In genomic region chr19:4194776-4195650, GRCm38 (mm10) we compare ENCODE assay signal across 16 mouse cellular contexts. TPM values are rescaled to one million over a fixed set of nuclear protein-coding genes. Genes with fewer than 3 reads are reported as not detected.
DNase-seq lines count a peak whose midpoint lies in the region; ATAC-seq and TF ChIP-seq lines count a peak whose summit lies in the region.
"Had no signal": no experiment of that assay in that cellular context is flagged by ENCODE, and none has a peak within 500 bp of the region (broad histone marks: within the 10 kb centered on the region; RNA-seq: fewer than 3 reads in every experiment).

No protein-coding gene starts in this region.

- no peak for ATAC-seq in forebrain, embryonic 15.5 days (replicated peaks)
- ATAC-seq in forebrain, embryonic 16.5 days = no peak

- H3K27me3 ChIP-seq in forebrain, embryonic 15.5 days = no peaks in the 10 kb centered on the region
- H3K27me3 ChIP-seq in forebrain, embryonic 16.5 days (replicated peaks; ENCODE audit: control insufficient read depth, insufficient read depth, low read length) = no peaks in the 10 kb centered on the region
- no peaks in the 10 kb centered on the region for H3K27me3 ChIP-seq in MEL (ENCODE audit: control insufficient read depth in 1 of 2, insufficient read depth in 2 of 2, low read length in 2 of 2)
- H3K27me3 ChIP-seq in cerebellum, adult 2 months (ENCODE audit: control insufficient read depth, insufficient read depth, low read length) = no peaks in the 10 kb centered on the region
- H3K27me3 ChIP-seq: embryonic facial prominence, embryonic 12.5 days; limb, embryonic 12.5 days had no signal

- peak overlapping the region; percentile 49 for H3K27ac ChIP-seq in forebrain, embryonic 15.5 days (replicated peaks)
- no peak overlapping the region for H3K27ac ChIP-seq in forebrain, embryonic 16.5 days (ENCODE audit: low read length)
- peak overlapping the region; percentile 51 for H3K27ac ChIP-seq in layer of hippocampus, adult 2 months
- no peak overlapping the region for H3K27ac ChIP-seq in MEL (ENCODE audit: control insufficient read depth, low read depth, low read length)
- H3K27ac ChIP-seq in cerebellum, adult 2 months (ENCODE audit: insufficient read depth, low read length) = peak overlapping the region; percentile 77
- H3K27ac ChIP-seq: heart, adult 2 months; hindbrain, embryonic 10.5 days; limb, embryonic 12.5 days; macrophage had no signal

- peaks cover 29% of the 10 kb centered on the region for H3K79me2 ChIP-seq in MEL (ENCODE audit: control insufficient read depth, insufficient read depth, low read length, poor library complexity)

- H3K9ac ChIP-seq in forebrain, embryonic 15.5 days (replicated peaks) = no peak overlapping the region
- H3K9ac ChIP-seq in forebrain, embryonic 16.5 days (replicated peaks; ENCODE audit: low read depth, low read length) = no peak overlapping the region
- H3K9ac ChIP-seq in MEL (ENCODE audit: control insufficient read depth, low read depth, low read length, poor library complexity, severe bottlenecking) = no peak overlapping the region
- H3K9ac ChIP-seq: embryonic facial prominence, embryonic 12.5 days; limb, embryonic 12.5 days had no signal

- no peak for TF ChIP-seq CTCF in layer of hippocampus, adult 2 months (conservative IDR thresholded peaks at IDR 0.05)
- TF ChIP-seq CTCF in MEL (IDR thresholded peaks at IDR 0.05 in 2 of 3, conservative IDR thresholded peaks at IDR 0.05 in 1 of 3; ENCODE audit: control insufficient read depth in 1 of 3, insufficient read depth in 1 of 3, low read depth in 2 of 3, low read length in 3 of 3, poor library complexity in 1 of 3, severe bottlenecking in 1 of 3) = no peak
- no peak for TF ChIP-seq CTCF in cerebellum, adult 2 months (IDR thresholded peaks at IDR 0.05; ENCODE audit: borderline replicate concordance, insufficient read depth, low read depth, low read length)

- DNase-seq in layer of hippocampus, adult 2 months (ENCODE audit: low spot score in 2 of 2) = no peak
- no peak for DNase-seq in layer of hippocampus, adult 11-12 months (ENCODE audit: low spot score)
- DNase-seq in MEL (ENCODE audit: low read depth, low spot score) (no peak), MN1 (ENCODE audit: low spot score) (no peak)
- DNase-seq in cerebellum, adult 2 months = peak; percentile 89 to 91
- DNase-seq in left cerebral cortex, postnatal 14 days (ENCODE audit: low spot score in 2 of 2) = no peak
- DNase-seq: heart, adult 2 months had no signal

- H3K36me3 ChIP-seq in forebrain, embryonic 15.5 days = peaks cover 44% of the 10 kb centered on the region
- H3K36me3 ChIP-seq in forebrain, embryonic 16.5 days (ENCODE audit: control insufficient read depth, insufficient read depth) = peaks cover 18% of the 10 kb centered on the region
- peaks cover 6 to 21% of the 10 kb centered on the region in 2 experiments; a peak in 3 of 4 replicates for H3K36me3 ChIP-seq in MEL (ENCODE audit: control insufficient read depth in 1 of 2, insufficient read depth in 2 of 2, low read length in 2 of 2)

- H3K4me3 ChIP-seq in forebrain, embryonic 15.5 days = no peak overlapping the region
- no peak overlapping the region for H3K4me3 ChIP-seq in forebrain, embryonic 16.5 days (replicated peaks; ENCODE audit: low read length)
- no peak overlapping the region for H3K4me3 ChIP-seq in layer of hippocampus, adult 2 months
- H3K4me3 ChIP-seq in MEL (ENCODE audit: control insufficient read depth in 1 of 2, insufficient read depth in 1 of 2, low read depth in 2 of 2, low read length in 2 of 2) = no peak overlapping the region
- H3K4me3 ChIP-seq in cerebellum, adult 2 months (replicated peaks; ENCODE audit: insufficient read depth, low read depth, low read length) = no peak overlapping the region
- H3K4me3 ChIP-seq: embryonic facial prominence, embryonic 12.5 days; heart, adult 2 months; limb, embryonic 12.5 days had no signal

- no peak for TF ChIP-seq RAD21 in MEL (IDR thresholded peaks at IDR 0.05; ENCODE audit: low read depth, low read length)

- H3K4me1 ChIP-seq in forebrain, embryonic 15.5 days = peaks cover 38% of the 10 kb centered on the region
- H3K4me1 ChIP-seq in forebrain, embryonic 16.5 days (replicated peaks; ENCODE audit: control insufficient read depth, insufficient read depth, low read length) = peaks cover 29% of the 10 kb centered on the region
- peaks cover 6 to 23% of the 10 kb centered on the region in 2 experiments for H3K4me1 ChIP-seq in MEL (ENCODE audit: control insufficient read depth in 1 of 2, insufficient read depth in 2 of 2, low read length in 2 of 2)
- peaks cover 40% of the 10 kb centered on the region for H3K4me1 ChIP-seq in cerebellum, adult 2 months (ENCODE audit: control insufficient read depth, insufficient read depth, low read length)

- TF ChIP-seq EP300 in MEL (IDR thresholded peaks at IDR 0.05; ENCODE audit: low read depth in 1 of 2, low read length in 2 of 2) = no peak

- 69% methylated on average over 12 of the region's 12 CpGs for WGBS in forebrain, embryonic 15.5 days
- WGBS in forebrain, embryonic 16.5 days = 73% methylated on average over 12 of the region's 12 CpGs
- 9% methylated on average over 12 of the region's 12 CpGs for WGBS in cerebellum, adult 2 months

- TF ChIP-seq POLR2A in MEL (IDR thresholded peaks at IDR 0.05; ENCODE audit: control insufficient read depth in 1 of 2, insufficient read depth in 1 of 2, low read depth in 1 of 2, low read length in 2 of 2, poor library complexity in 1 of 2) = 0 out of 4 replicates have a peak, but pooled peaks of 1 of the 2 experiments have one; percentile 36
- no peak for TF ChIP-seq POLR2A in cerebellum, adult 2 months (IDR thresholded peaks at IDR 0.05; ENCODE audit: borderline replicate concordance, insufficient read depth, low read length)

- intact Hi-C loops in left cerebral cortex, postnatal 14 days (cut with DNase I) = no loop called here

- no peak overlapping the region for H3K4me2 ChIP-seq in forebrain, embryonic 15.5 days (replicated peaks)
- H3K4me2 ChIP-seq in forebrain, embryonic 16.5 days (ENCODE audit: low read length) = no peak overlapping the region
- H3K4me2 ChIP-seq: embryonic facial prominence, embryonic 12.5 days; limb, embryonic 12.5 days had no signal

- H3K9me3 ChIP-seq in forebrain, embryonic 15.5 days = no peaks in the 10 kb centered on the region
- H3K9me3 ChIP-seq in forebrain, embryonic 16.5 days (ENCODE audit: control insufficient read depth, low read length) = no peaks in the 10 kb centered on the region
- no peaks in the 10 kb centered on the region for H3K9me3 ChIP-seq in MEL (replicated peaks; ENCODE audit: insufficient read depth, low read length)
- H3K9me3 ChIP-seq: embryonic facial prominence, embryonic 12.5 days; hindbrain, embryonic 10.5 days; limb, embryonic 12.5 days had no signal

TF ChIP-seq in MEL, 35 proteins besides CTCF, POLR2A, EP300 and RAD21 (continues in another document):
- TF ChIP-seq MYB (IDR thresholded peaks at IDR 0.05; ENCODE audit: low read depth, low read length) = no peak

RNA-seq across cellular contexts. Expression of gene Ppp1ca, which starts 3.1 kb away (rescaled TPM):
- polyA plus RNA-seq in forebrain, embryonic 15.5 days (2015; fragmentation: Nextera tagmentation; extraction: Ambion mirVana) = 560 and 578 TPM in 2 replicates
- polyA plus RNA-seq in forebrain, embryonic 16.5 days (2015; fragmentation: Nextera tagmentation; extraction: Ambion mirVana) = 551 and 574 TPM in 2 replicates
- 100 to 1,000 TPM; 263 to 276 TPM for total RNA-seq in layer of hippocampus, adult 2 months (2021)
- 437 and 453 TPM in 2 replicates for total RNA-seq in MEL (2012; rRNA removed)
- polyA plus RNA-seq in MEL (2012; ENCODE audit: insufficient read depth in 1 of 2, insufficient read length in 2 of 2, low read depth in 1 of 2, low replicate concordance in 2 of 2, missing spikeins in 1 of 2) = 100 to 1,000 TPM; 455 to 505 TPM
- 316 and 348 TPM in 2 replicates for polyA plus RNA-seq in cerebellum, adult 2 months (2012; rRNA removed)
- 100 to 1,000 TPM; 323 to 336 TPM for total RNA-seq in left cerebral cortex, postnatal 14 days (2021)

RNA-seq across cellular contexts. Expression of gene Tbc1d10c, which starts 3.9 kb away (rescaled TPM):
- polyA plus RNA-seq in forebrain, embryonic 15.5 days (2015; fragmentation: Nextera tagmentation; extraction: Ambion mirVana) = 0.70 and 0.86 TPM in 2 replicates
- 0.29 and 0.42 TPM in 2 replicates for polyA plus RNA-seq in forebrain, embryonic 16.5 days (2015; fragmentation: Nextera tagmentation; extraction: Ambion mirVana)
- total RNA-seq in layer of hippocampus, adult 2 months (2021) = 1 to 10 TPM in 1 of 2 experiments, under 1 TPM in 1; 0.91 to 1.0 TPM
- 14.0 and 15.2 TPM in 2 replicates for total RNA-seq in MEL (2012; rRNA removed)
- 10 to 100 TPM in 1 of 2 experiments, not detected in 1; 15.5 TPM for polyA plus RNA-seq in MEL (2012; ENCODE audit: insufficient read depth in 1 of 2, insufficient read length in 2 of 2, low read depth in 1 of 2, low replicate concordance in 2 of 2, missing spikeins in 1 of 2)
- polyA plus RNA-seq in cerebellum, adult 2 months (2012; rRNA removed) = 1.1 and 1.4 TPM in 2 replicates
- total RNA-seq in left cerebral cortex, postnatal 14 days (2021) = 1 to 10 TPM; 1.6 to 1.8 TPM

RNA-seq across cellular contexts. Expression of gene Rad9a, which starts 6.4 kb away (rescaled TPM):
- polyA plus RNA-seq in forebrain, embryonic 15.5 days (2015; fragmentation: Nextera tagmentation; extraction: Ambion mirVana) = 22.6 and 25.2 TPM in 2 replicates
- 22.6 and 26.1 TPM in 2 replicates for polyA plus RNA-seq in forebrain, embryonic 16.5 days (2015; fragmentation: Nextera tagmentation; extraction: Ambion mirVana)
- 1 to 10 TPM; 8.1 to 8.7 TPM for total RNA-seq in layer of hippocampus, adult 2 months (2021)
- 20.5 and 21.3 TPM in 2 replicates for total RNA-seq in MEL (2012; rRNA removed)
- polyA plus RNA-seq in MEL (2012; ENCODE audit: insufficient read depth in 1 of 2, insufficient read length in 2 of 2, low read depth in 1 of 2, low replicate concordance in 2 of 2, missing spikeins in 1 of 2) = 10 to 100 TPM in 1 of 2 experiments, not detected in 1; 37.9 TPM
- 31.9 and 37.6 TPM in 2 replicates for polyA plus RNA-seq in cerebellum, adult 2 months (2012; rRNA removed)
- 1 to 10 TPM; 6.4 to 9.0 TPM for total RNA-seq in left cerebral cortex, postnatal 14 days (2021)

RNA-seq across cellular contexts. Expression of gene Clcf1, which starts 19.0 kb away (rescaled TPM):
- 0.39 and 0.43 TPM in 2 replicates for polyA plus RNA-seq in forebrain, embryonic 15.5 days (2015; fragmentation: Nextera tagmentation; extraction: Ambion mirVana)
- polyA plus RNA-seq in forebrain, embryonic 16.5 days (2015; fragmentation: Nextera tagmentation; extraction: Ambion mirVana) = 0.40 and 0.49 TPM in 2 replicates
- under 1 TPM; 0.61 to 0.76 TPM for total RNA-seq in layer of hippocampus, adult 2 months (2021)
- total RNA-seq in MEL (2012; rRNA removed) = 0.13 and 0.42 TPM in 2 replicates
- polyA plus RNA-seq in MEL (2012; ENCODE audit: insufficient read depth in 1 of 2, insufficient read length in 2 of 2, low read depth in 1 of 2, low replicate concordance in 2 of 2, missing spikeins in 1 of 2) = 1 to 10 TPM in 1 of 2 experiments, not detected in 1; 2.3 TPM
- 4.3 and 5.0 TPM in 2 replicates for polyA plus RNA-seq in cerebellum, adult 2 months (2012; rRNA removed)
- total RNA-seq in left cerebral cortex, postnatal 14 days (2021) = 1 to 10 TPM; 1.3 to 1.5 TPM

RNA-seq across cellular contexts. Expression of gene AC109138.7, which starts 19.1 kb away (rescaled TPM):
- polyA plus RNA-seq in forebrain, embryonic 15.5 days (2015; fragmentation: Nextera tagmentation; extraction: Ambion mirVana) = not detected in 2 replicates
- not detected in 2 replicates for polyA plus RNA-seq in forebrain, embryonic 16.5 days (2015; fragmentation: Nextera tagmentation; extraction: Ambion mirVana)
- not detected for total RNA-seq in layer of hippocampus, adult 2 months (2021)
- total RNA-seq in MEL (2012; rRNA removed) = not detected in 2 replicates
- polyA plus RNA-seq in MEL (2012; ENCODE audit: insufficient read depth in 1 of 2, insufficient read length in 2 of 2, low read depth in 1 of 2, low replicate concordance in 2 of 2, missing spikeins in 1 of 2) = not detected
- 0.77 TPM in 1 of 2 replicates, not detected in the other for polyA plus RNA-seq in cerebellum, adult 2 months (2012; rRNA removed)
- not detected for total RNA-seq in left cerebral cortex, postnatal 14 days (2021)
- total RNA-seq: heart, adult 2 months; layer of hippocampus, adult 18-20 months had no signal
- polyA plus RNA-seq: embryonic facial prominence, embryonic 12.5 days; heart, adult 2 months; hindbrain, embryonic 10.5 days; limb, embryonic 12.5 days; macrophage; neural tube, embryonic 11.5 days; stomach, embryonic 14.5 days had no signal

Comparison
In these comparisons a context has a peak if more than half of its experiments do, and no peak if none do; other contexts are left out.
1. H3K27ac ChIP-seq: peak in forebrain, embryonic 15.5 days (single experiment), layer of hippocampus, adult 2 months (single experiment) and cerebellum, adult 2 months (single experiment); none in forebrain, embryonic 16.5 days (single experiment) and MEL (single experiment).
2. DNase-seq: peak in cerebellum, adult 2 months (2 of 2); none in layer of hippocampus, adult 2 months (0 of 2), layer of hippocampus, adult 11-12 months (single experiment), MEL (single experiment), MN1 (single experiment) and left cerebral cortex, postnatal 14 days (0 of 2).